Mouse (Mus musculus) spleen, adult 12 weeks (tissue): ENCODE results near the gene Mtx1.

ENCODE experiments used
- DNase-seq: peaks from one replicate; pipeline ENCODE4 v3.0.0; 2022; ENCODE audit warnings: low spot score

The Mtx1 gene

GRCm38 (mm10) chr3:89213803-89214530 lies 12.9 kb downstream of the Mtx1 start:
- DNase-seq, result peak; percentile 81

GRCm38 (mm10) chr3:89210731-89211130 lies 16.2 kb downstream of the Mtx1 start:
- DNase-seq, result no peak

GRCm38 (mm10) chr3:89210162-89210561 lies 16.7 kb downstream of the Mtx1 start:
- DNase-seq, result no peak

GRCm38 (mm10) chr3:89209731-89210130 lies 17.2 kb downstream of the Mtx1 start:
- no peak for DNase-seq

- DNase-seq, result no peak
Measured at GRCm38 (mm10) chr3:89208736-89209135, 18.2 kb downstream of the Mtx1 start.

GRCm38 (mm10) chr3:89208075-89208657 lies 18.7 kb downstream of the Mtx1 start:
- DNase-seq, result no peak

GRCm38 (mm10) chr3:89206695-89207094 lies 20.2 kb downstream of the Mtx1 start:
- DNase-seq, result no peak

- no peak for DNase-seq
Measured at GRCm38 (mm10) chr3:89206079-89206478, 20.8 kb downstream of the Mtx1 start.

- no peak for DNase-seq
Measured at GRCm38 (mm10) chr3:89203142-89203514, 23.8 kb downstream of the Mtx1 start.

- peak; percentile 71 for DNase-seq
Measured at GRCm38 (mm10) chr3:89202253-89203141, 24.4 kb downstream of the Mtx1 start, which contains the start of gene Gba. Gba (plus strand) TSS chr3:89202928.

- no peak for DNase-seq
Measured at GRCm38 (mm10) chr3:89199839-89200238, 27.0 kb downstream of the Mtx1 start.

- DNase-seq, result peak; percentile 71
Measured at GRCm38 (mm10) chr3:89195979-89196877, 30.7 kb downstream of the Mtx1 start.

- DNase-seq, result no peak
Measured at GRCm38 (mm10) chr3:89193853-89194252, 33.0 kb downstream of the Mtx1 start.

GRCm38 (mm10) chr3:89193351-89193750 lies 33.5 kb downstream of the Mtx1 start:
- DNase-seq, result no peak

GRCm38 (mm10) chr3:89190436-89190835 lies 36.5 kb downstream of the Mtx1 start:
- no peak for DNase-seq

GRCm38 (mm10) chr3:89188478-89188875 lies 38.4 kb downstream of the Mtx1 start:
- no peak for DNase-seq

GRCm38 (mm10) chr3:89187690-89188477 lies 39.0 kb downstream of the Mtx1 start:
- DNase-seq, result no peak

- no peak for DNase-seq
Measured at GRCm38 (mm10) chr3:89187197-89187596, 39.7 kb downstream of the Mtx1 start.

GRCm38 (mm10) chr3:89183959-89184315 lies 43.0 kb downstream of the Mtx1 start:
- no peak for DNase-seq

- DNase-seq, result no peak
Measured at GRCm38 (mm10) chr3:89183058-89183958, 43.6 kb downstream of the Mtx1 start, which contains the start of gene Fam189b. Fam189b (plus strand) TSS chr3:89183143.
